Mouse (Mus musculus): ENCODE measurements at regions not wholly inside any gene's neighbourhood (a gene's known extent, or its start where the extent isn't known, plus 50 kb on each side); places are given as distances from the start of the nearest gene placed in this dataset.

GRCm38 (mm10) chr13:73383585-73383984 is 55.2 kb upstream of the Ndufs6 start:
- 34% methylated on average over 3 of the region's 3 CpGs for WGBS (ENCODE audit: insufficient replicate concordance)
- DNase-seq (ENCODE audit: low read depth in 3 of 3, low spot score in 3 of 3) = peak; percentile 7 to 30 (median 13)
- no peak for ATAC-seq (ENCODE audit: insufficient read depth)

More at GRCm38 (mm10) chr13:73383585-73383984, 55.2 kb upstream of the Ndufs6 start:
- Histone ChIP-seq H3K36me3 (replicated peaks; ENCODE audit: control insufficient read depth, insufficient read depth, low read depth) (no peaks in the 10 kb centered on the region), H3K27ac (no peak overlapping the region), H3K4me1 (replicated peaks; ENCODE audit: control insufficient read depth in 2 of 2, insufficient read depth in 2 of 2, low read length in 1 of 2) (no peaks in the 10 kb centered on the region), H3K9ac (replicated peaks) (no peak overlapping the region), H3K4me3 (ENCODE audit: insufficient read depth in 1 of 2, low read depth in 2 of 2, low read length in 2 of 2) (no peak overlapping the region), H3K27me3 (ENCODE audit: control insufficient read depth, insufficient read depth, low read length) (no peaks in the 10 kb centered on the region), H3K4me2 (ENCODE audit: low read depth) (no peak overlapping the region), H3K9me3 (ENCODE audit: control insufficient read depth, low read length) (no peaks in the 10 kb centered on the region)
- TF ChIP-seq EP300 (IDR thresholded peaks at IDR 0.05; ENCODE audit: low read depth) (no peak), CTCF (IDR thresholded peaks at IDR 0.05; ENCODE audit: low read depth) (peak; percentile 75)

Measured in liver, embryonic 14.5 days (tissue).